Mouse (Mus musculus): ENCODE data around the gene Sema4b. TPM values are rescaled to one million over a fixed set of nuclear protein-coding genes. Genes with fewer than 3 reads are reported as not detected.
A peak's percentile ranks its signal among the peaks of the same experiment; 100 is the strongest.

The Sema4b gene
- total RNA-seq (2012; rRNA removed), result 50.1 and 106 TPM in 2 replicates

DNA sequence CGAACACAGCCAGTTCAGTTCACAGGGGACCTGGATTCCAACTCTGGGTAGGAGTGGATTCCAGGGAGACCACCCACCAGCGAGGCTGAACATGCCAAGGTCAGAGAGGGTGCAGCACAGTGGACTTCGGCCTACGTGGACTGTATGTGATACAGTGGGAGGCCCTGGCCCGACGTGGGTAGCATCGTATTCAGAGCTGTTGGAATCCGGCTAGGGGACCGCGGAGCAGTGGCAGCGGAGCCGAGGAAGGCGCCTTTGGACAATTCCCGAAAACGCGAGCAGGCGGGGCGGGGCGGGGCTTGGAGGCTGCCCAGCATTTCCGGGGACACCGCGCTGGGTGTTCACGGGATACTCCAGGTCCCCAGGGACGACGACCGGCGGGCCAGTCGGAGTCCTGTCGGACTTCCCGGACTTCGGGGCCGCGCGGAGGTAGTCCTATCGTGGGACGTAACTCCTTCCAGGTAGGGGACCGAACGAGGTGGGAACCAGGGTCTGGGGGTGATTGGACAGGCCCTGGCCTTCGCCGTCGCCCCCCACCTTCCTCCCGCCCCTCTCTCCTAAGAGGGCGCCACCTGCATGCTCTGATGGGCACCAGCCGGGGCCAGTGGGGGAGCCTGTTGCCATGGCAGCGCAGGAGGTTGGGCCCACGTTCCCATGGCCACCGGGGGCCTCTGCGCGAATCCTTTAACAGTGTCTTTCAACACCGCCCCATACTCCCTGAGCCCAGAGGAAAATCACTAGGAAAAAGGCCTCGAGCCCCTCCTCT lies at the start of gene Sema4b:
TSS of gene Sema4b (plus strand) at position 311 of the 766 bp plus-strand sequence.
- H3K9me3 ChIP-seq (ENCODE audit: control insufficient read depth, insufficient read depth, low read depth, low read length), result no peaks in the 10 kb centered on the region
- TF ChIP-seq ZC3H11A (IDR thresholded peaks at IDR 0.05; ENCODE audit: borderline replicate concordance, low read depth, low read length) (no peak), HCFC1 (IDR thresholded peaks at IDR 0.05; ENCODE audit: borderline replicate concordance, insufficient read depth, low read length) (peak; percentile 14; the same call in 1 of the 2 replicates)
- H3K4me3 ChIP-seq (ENCODE audit: insufficient read depth in 1 of 2, low read depth in 1 of 2, low read length in 2 of 2, poor library complexity in 1 of 2, severe bottlenecking in 1 of 2), result peak within 1 kb of the TSS; percentile 50 to 85
- in situ Hi-C loops (cut with MboI; ENCODE audit: low sequenced_read_pairs in 2 of 2, unreplicated experiment in 2 of 2), result no loop called here
- peaks cover 16 to 33% of the 10 kb centered on the region in 2 experiments for H3K4me1 ChIP-seq (ENCODE audit: control insufficient read depth in 2 of 2, insufficient read depth in 2 of 2, low read length in 2 of 2, poor library complexity in 1 of 2)
- no peaks in the 10 kb centered on the region for H3K36me3 ChIP-seq (ENCODE audit: control insufficient read depth, insufficient read depth, low read length, poor library complexity, severe bottlenecking)
- peak within 1 kb of the TSS; percentile 99 for H3K27ac ChIP-seq (ENCODE audit: insufficient read depth, low read depth, low read length, poor library complexity, severe bottlenecking)
- H3K9ac ChIP-seq (ENCODE audit: insufficient read depth, low read depth, low read length, poor library complexity, severe bottlenecking), result peak within 1 kb of the TSS; percentile 88
- no peak for DNase-seq (ENCODE audit: low read depth, low spot score)

DNA sequence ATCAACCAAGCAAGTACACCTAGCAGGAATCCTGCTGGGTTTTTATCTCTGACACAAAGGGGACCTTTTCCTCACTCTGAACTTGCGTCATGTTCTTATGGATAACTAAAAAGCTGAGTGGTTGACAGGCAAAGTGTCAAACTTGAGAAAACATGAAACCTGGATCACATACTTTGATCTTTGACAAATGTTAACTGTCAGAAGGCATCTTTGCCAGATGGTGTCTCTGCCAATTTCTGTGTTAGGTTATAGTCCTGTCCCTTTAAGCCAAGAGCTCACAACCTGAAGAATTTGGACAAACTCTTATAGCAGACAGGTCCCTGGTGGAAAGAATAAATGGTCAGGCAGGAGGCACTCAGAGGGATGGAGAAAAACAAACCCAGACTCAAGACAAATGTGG lies 48.3 kb upstream of the Sema4b start:
- in situ Hi-C loops (cut with MboI; ENCODE audit: low sequenced_read_pairs in 2 of 2, unreplicated experiment in 2 of 2), result no loop called here
- no peak for TF ChIP-seq MAFK (IDR thresholded peaks at IDR 0.05; ENCODE audit: insufficient read depth, low read depth, low read length)
- TF ChIP-seq ZNF384 (IDR thresholded peaks at IDR 0.05; ENCODE audit: low read depth, low read length), result no peak
- TF ChIP-seq CHD2 (IDR thresholded peaks at IDR 0.05; ENCODE audit: low read depth, low read length), result no peak
- TF ChIP-seq HCFC1 (IDR thresholded peaks at IDR 0.05; ENCODE audit: borderline replicate concordance, insufficient read depth, low read length), result no peak
- TF ChIP-seq ZC3H11A (IDR thresholded peaks at IDR 0.05; ENCODE audit: borderline replicate concordance, low read depth, low read length), result no peak
- no peak overlapping the region for H3K9ac ChIP-seq (ENCODE audit: insufficient read depth, low read depth, low read length, poor library complexity, severe bottlenecking)
- no peak overlapping the region for H3K27ac ChIP-seq (ENCODE audit: insufficient read depth, low read depth, low read length, poor library complexity, severe bottlenecking)
- H3K4me1 ChIP-seq (ENCODE audit: control insufficient read depth in 2 of 2, insufficient read depth in 2 of 2, low read length in 2 of 2, poor library complexity in 1 of 2), result peaks cover 2 to 12% of the 10 kb centered on the region in 2 experiments; a peak in 1 of 4 replicates
- no peak overlapping the region for H3K4me3 ChIP-seq (ENCODE audit: insufficient read depth in 1 of 2, low read depth in 1 of 2, low read length in 2 of 2, poor library complexity in 1 of 2, severe bottlenecking in 1 of 2)
- DNase-seq (ENCODE audit: low read depth, low spot score), result no peak
- H3K36me3 ChIP-seq (ENCODE audit: control insufficient read depth, insufficient read depth, low read length, poor library complexity, severe bottlenecking), result no peaks in the 10 kb centered on the region
- H3K9me3 ChIP-seq (ENCODE audit: control insufficient read depth, insufficient read depth, low read depth, low read length), result no peaks in the 10 kb centered on the region

DNA sequence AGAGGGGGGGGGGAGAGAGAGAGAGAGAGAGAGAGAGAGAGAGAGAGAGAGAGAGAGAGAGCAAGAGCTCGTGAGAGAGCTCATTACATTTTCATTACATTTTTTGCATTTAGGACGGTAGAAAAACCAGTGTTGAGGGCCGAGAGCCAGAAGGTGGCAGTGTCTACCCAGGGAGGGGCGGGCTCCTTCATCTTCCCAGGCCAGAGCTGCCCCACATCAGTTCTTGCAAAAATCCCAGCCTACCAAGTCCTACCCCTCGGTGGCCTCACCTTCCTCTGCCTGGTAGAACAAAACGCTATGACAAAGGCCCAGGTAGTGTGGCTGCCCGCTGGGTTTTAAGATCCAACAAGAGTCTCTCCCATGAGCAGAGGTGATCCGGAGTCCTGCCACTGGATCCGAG lies 45.8 kb upstream of the Sema4b start:
- H3K27ac ChIP-seq (ENCODE audit: insufficient read depth, low read depth, low read length, poor library complexity, severe bottlenecking), result no peak overlapping the region
- peaks cover 0 to 10% of the 10 kb centered on the region in 2 experiments; a peak in 1 of 4 replicates for H3K4me1 ChIP-seq (ENCODE audit: control insufficient read depth in 2 of 2, insufficient read depth in 2 of 2, low read length in 2 of 2, poor library complexity in 1 of 2)
- H3K9me3 ChIP-seq (ENCODE audit: control insufficient read depth, insufficient read depth, low read depth, low read length), result no peaks in the 10 kb centered on the region
- DNase-seq (ENCODE audit: low read depth, low spot score), result no peak
- no peaks in the 10 kb centered on the region for H3K36me3 ChIP-seq (ENCODE audit: control insufficient read depth, insufficient read depth, low read length, poor library complexity, severe bottlenecking)
- H3K4me3 ChIP-seq (ENCODE audit: insufficient read depth in 1 of 2, low read depth in 1 of 2, low read length in 2 of 2, poor library complexity in 1 of 2, severe bottlenecking in 1 of 2), result peak overlapping the region in 1 of 2 experiments; percentile 18; a peak in 1 of 4 replicates
- H3K9ac ChIP-seq (ENCODE audit: insufficient read depth, low read depth, low read length, poor library complexity, severe bottlenecking), result peak overlapping the region; percentile 7; the same call in 1 of the 2 replicates
- TF ChIP-seq ZC3H11A (IDR thresholded peaks at IDR 0.05; ENCODE audit: borderline replicate concordance, low read depth, low read length) (peak; percentile 54; the same call in 1 of the 2 replicates), MAFK (IDR thresholded peaks at IDR 0.05; ENCODE audit: insufficient read depth, low read depth, low read length) (no peak)
- in situ Hi-C loops (cut with MboI; ENCODE audit: low sequenced_read_pairs in 2 of 2, unreplicated experiment in 2 of 2), result loop anchor here in 1 of 2 experiments (5.0 kb wide), 1 partner anchor 236 kb away; no protein-coding TSS in a partner anchor

DNA sequence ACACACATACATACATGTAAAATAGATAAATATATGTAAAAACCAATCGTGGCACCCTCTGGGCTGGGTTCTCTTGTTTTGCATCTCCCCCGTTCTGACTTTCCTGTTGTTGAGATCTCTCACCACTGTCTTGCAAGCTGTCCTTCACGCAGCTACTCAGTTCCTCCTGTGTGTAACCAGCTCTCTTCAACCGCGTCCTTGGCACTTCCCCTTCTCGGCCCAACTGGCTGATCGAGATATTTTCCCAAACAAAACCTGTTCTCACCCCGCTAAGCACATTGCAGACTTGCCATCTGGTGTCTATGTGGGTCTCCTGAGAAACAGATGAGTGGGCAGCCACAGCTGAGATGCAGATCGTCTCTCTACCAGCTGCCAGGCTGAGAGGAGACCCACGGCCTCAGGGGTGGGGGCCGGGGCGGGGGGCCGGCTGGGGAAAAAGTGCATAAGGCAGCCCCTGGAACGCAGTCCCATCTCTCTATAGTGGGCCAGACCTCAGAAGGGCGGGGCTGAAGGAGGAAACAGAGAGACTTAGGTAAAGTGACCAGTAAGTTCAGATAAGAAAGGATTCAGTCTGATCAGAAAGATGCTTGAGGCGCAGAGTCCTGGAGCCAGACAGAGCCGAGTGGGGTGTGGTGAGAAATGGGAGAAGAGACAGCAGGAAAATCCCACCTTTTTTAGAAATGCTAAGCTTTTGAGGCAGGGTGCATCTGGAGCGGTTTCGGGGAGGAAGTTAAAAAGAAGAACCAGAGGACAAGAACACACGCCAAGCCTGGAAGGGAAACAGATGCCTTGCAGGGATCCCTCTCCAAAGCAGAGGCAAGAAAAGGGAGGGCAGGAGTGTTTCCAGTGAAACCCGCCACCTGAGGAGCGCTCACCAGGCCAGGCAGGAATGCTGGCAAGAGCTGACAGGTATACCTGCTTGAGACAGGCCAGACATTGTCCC lies 43.0 kb upstream of the Sema4b start:
- DNase-seq (ENCODE audit: low read depth, low spot score), result no peak
- in situ Hi-C loops (cut with MboI; ENCODE audit: low sequenced_read_pairs in 2 of 2, unreplicated experiment in 2 of 2), result loop anchor here in 1 of 2 experiments (5.0 kb wide), 1 partner anchor 234 kb away; no protein-coding TSS in a partner anchor
- peak overlapping the region; percentile 12 to 45; a peak in 3 of 4 replicates for H3K4me3 ChIP-seq (ENCODE audit: insufficient read depth in 1 of 2, low read depth in 1 of 2, low read length in 2 of 2, poor library complexity in 1 of 2, severe bottlenecking in 1 of 2)
- peak overlapping the region; percentile 63 for H3K9ac ChIP-seq (ENCODE audit: insufficient read depth, low read depth, low read length, poor library complexity, severe bottlenecking)
- H3K4me1 ChIP-seq (ENCODE audit: control insufficient read depth in 2 of 2, insufficient read depth in 2 of 2, low read length in 2 of 2, poor library complexity in 1 of 2), result peaks cover 0 to 10% of the 10 kb centered on the region in 2 experiments; a peak in 1 of 4 replicates
- H3K9me3 ChIP-seq (ENCODE audit: control insufficient read depth, insufficient read depth, low read depth, low read length), result no peaks in the 10 kb centered on the region
- H3K36me3 ChIP-seq (ENCODE audit: control insufficient read depth, insufficient read depth, low read length, poor library complexity, severe bottlenecking), result no peaks in the 10 kb centered on the region
- H3K27ac ChIP-seq (ENCODE audit: insufficient read depth, low read depth, low read length, poor library complexity, severe bottlenecking), result peak overlapping the region; percentile 72
- TF ChIP-seq ZC3H11A (IDR thresholded peaks at IDR 0.05; ENCODE audit: borderline replicate concordance, low read depth, low read length) (no peak), CHD2 (IDR thresholded peaks at IDR 0.05; ENCODE audit: low read depth, low read length) (no peak), MAFK (IDR thresholded peaks at IDR 0.05; ENCODE audit: insufficient read depth, low read depth, low read length) (no peak), ZNF384 (IDR thresholded peaks at IDR 0.05; ENCODE audit: low read depth, low read length) (no peak), HCFC1 (IDR thresholded peaks at IDR 0.05; ENCODE audit: borderline replicate concordance, insufficient read depth, low read length) (no peak)
